Mouse (Mus musculus) adipose tissue, adult 10 weeks (tissue): Measurements from ENCODE around the gene Olfr554. TPM values are rescaled to one million over a fixed set of nuclear protein-coding genes. Genes with fewer than 3 reads are reported as not detected.

Experiments
- polyA plus RNA-seq: library from polyadenylated mRNA; stranded (reverse); fragments of 350-450 nt; fragmentation: Illumina TruSeq; extraction: RNeasy Lipid Tissue Mini Kit (QIAGEN cat#74804); gene quantifications from one replicate; pipeline ENCODE4 v1.2.3, GENCODE M21; 2014; ENCODE audit warnings: low read depth, low replicate concordance

The Olfr554 gene
- not detected for polyA plus RNA-seq

DNA sequence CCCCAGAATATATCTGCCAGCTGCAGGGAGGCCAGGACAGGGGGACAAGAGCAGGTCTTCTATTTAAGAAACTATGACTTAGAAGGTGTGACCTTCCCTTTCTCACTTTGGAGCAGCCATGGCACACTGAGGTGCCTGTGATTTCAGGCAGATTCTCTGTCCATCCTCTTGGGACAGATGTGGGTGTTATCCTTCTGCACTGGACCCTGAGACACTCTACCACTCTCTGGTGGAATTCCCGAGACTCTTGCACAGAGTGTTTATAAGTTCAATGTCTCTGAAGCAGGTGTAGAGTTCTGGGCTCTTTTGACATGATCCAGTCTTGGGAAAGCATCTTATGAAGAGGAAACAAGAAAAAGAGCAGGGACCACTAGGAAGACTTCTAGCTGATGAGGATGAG, at the start of gene Olfr554:
Gene Olfr554 (plus strand): TSS at position 301 of the 400 bp plus-strand sequence.

DNA sequence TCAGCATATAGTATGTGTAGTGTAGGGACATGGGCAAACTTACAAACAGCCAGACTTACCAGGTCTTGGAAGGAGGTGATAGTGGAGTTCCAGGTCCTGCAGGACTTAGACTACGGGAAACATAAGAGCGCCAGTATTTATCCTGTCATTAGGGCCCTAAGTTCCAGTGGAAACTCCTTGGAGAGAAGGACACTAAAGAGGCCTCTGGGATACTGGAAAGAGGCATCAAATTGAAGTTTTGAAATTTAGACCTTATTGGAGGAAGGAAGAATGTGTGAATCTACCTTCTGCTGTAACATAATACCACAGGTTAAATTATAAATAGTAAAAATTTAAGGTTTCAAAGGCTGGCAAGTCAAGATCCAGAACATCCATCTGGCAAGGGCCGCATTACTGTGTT, 46.4 kb upstream of the Olfr554 start, which contains the start of gene Olfr551:
Gene Olfr551 (minus strand): TSS at position 101 of the 400 bp plus-strand sequence.

DNA sequence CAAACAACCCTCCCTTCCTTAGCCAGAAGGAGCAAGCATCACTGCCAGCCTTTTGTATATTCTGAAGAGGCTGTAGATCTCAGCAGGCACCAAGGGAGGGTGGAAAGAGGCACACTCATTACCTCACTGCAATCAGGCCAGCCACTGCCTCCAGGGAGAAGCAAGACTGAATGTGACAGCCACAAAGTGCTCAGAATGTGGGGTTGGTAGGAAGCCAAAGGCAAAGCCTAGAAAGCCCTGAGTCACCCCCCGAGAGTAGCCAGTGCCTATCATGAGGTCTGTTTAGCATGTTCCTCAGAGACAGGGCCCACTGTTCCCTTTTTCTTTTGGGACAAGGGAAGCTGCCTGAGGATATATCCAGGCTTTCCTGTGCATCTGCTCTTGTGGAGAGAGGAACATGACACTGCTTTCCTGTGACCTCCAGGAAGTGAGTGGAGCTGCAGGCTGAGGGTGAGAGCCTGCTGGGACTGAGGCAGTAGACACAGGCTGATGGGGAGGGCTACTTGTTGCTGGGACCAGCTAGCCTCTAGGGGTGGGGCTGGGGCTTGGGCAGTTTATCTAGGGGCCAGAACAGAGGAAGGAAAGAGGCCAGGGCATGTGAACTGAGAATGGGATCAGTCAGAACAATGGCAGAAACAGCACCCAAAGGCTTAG, 40.7 kb upstream of the Olfr554 start, which contains the start of gene Olfr552:
Gene Olfr552 (plus strand): TSS at position 393 of the 654 bp plus-strand sequence.

DNA sequence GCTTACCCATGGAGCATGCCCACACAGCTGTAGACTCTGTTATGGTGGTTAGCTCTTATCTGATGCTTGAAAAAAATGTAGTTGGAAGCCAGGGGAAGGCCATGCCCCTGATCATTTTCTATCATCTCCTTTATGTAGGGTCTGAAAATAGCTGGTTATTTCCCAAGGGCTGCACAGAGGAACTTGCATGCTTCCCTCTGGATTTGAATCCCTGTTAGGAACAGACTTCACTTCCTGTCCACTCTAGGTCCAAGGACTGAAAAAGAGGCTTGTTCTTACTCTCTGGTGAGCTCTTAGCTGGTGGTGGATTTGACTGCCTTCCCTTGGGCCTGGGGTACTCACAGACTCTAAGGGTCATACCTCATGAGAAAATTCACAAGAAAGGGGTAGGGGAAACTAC, 20.1 kb upstream of the Olfr554 start, which contains the start of gene Olfr553:
Gene Olfr553 (minus strand): TSS at position 101 of the 400 bp plus-strand sequence.

DNA sequence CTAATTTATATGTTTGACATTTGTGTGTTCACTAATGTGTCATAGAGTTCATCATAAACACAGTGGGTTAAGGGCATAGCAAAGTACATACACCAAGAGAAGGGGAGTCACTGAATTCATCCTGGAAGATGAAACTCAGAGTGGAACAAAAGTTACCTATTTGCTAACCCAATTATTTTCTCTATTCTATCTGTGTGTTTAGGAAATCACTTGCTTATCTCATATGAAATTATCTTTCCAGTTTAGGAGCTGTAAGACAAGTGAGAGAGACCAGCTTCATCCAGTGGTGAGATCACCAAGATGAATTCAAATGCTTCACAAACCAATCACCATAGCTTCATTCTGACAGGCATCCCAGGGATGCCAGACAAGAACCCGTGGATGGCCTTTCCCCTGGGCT, 20.3 kb downstream of the Olfr554 start, which contains the start of gene Olfr555:
Gene Olfr555 (plus strand): TSS at position 301 of the 400 bp plus-strand sequence.

DNA sequence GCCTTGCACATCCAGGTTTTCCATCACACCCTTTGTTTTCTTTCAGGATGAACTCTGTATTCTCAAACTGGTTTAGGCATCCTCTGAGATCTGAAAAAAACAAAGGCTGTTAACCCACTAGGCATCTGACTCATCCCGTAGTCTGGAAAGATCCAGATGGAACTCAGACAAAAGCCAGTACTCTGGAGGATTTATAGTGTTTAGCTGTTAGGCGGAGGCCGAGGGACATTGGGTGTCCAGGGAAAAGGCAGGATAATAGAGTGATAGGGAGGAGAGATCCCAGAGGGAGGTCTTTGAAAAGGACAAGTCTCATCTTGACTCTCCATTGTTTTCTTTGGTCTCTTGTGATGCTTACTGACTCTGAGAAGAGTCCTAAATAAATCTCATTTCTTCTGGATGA, 26.4 kb downstream of the Olfr554 start, which contains the start of gene Olfr556:
Gene Olfr556 (plus strand): TSS at position 301 of the 400 bp plus-strand sequence.

DNA sequence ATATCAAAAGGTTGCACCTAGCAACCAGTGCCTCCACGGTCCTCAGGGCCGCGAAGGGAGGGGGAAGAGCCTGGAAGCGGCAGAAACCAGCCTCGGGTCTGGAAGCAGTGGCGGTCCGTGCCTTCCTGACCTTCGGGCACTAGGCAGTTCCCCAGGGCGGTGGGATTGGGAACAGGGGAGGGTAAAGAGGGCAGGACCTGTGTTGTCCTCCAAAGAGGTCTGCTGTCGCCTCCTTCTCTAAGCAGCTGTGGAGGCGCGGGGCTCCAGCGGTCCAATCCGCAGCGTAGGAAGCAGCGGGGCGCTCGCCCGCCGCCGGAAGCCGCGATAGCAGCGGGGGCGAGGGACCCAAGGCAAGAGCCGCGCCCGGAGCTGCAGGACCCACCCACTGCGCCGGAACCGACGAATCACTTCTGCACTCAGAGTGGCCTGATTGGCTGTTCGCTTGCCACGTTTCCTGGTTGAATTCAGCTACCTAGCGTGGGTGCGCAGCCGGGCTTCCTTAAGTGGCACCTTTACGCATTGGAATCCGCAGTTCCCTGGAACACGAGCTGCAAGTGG, 48.8 kb downstream of the Olfr554 start, which contains the start of gene Trim68:
Gene Trim68 (minus strand): TSS at position 384 of the 558 bp plus-strand sequence.

Other genes starting within 250 kb of the Olfr554 start
- gene Rrm1, start 196.7 kb upstream of the Olfr554 start, polyA plus RNA-seq = 20.0 TPM
- gene Olfr543, start 156.8 kb upstream of the Olfr554 start, polyA plus RNA-seq = 0.56 TPM
- gene Olfr544, start 150.1 kb upstream of the Olfr554 start, polyA plus RNA-seq = not detected
- gene Olfr545, start 138.9 kb upstream of the Olfr554 start, polyA plus RNA-seq = not detected
- not detected for gene Olfr547, start 103.7 kb upstream of the Olfr554 start, polyA plus RNA-seq
- not detected for gene Olfr548-ps1, start 97.5 kb upstream of the Olfr554 start, polyA plus RNA-seq
- not detected for gene Olfr549, start 88.6 kb upstream of the Olfr554 start, polyA plus RNA-seq
- 11.5 TPM for gene Trim21, start 72.9 kb upstream of the Olfr554 start, polyA plus RNA-seq
- gene Olfr550, start 67.0 kb upstream of the Olfr554 start, polyA plus RNA-seq = not detected
- gene Olfr551, start 46.5 kb upstream of the Olfr554 start, polyA plus RNA-seq = not detected
- not detected for gene Olfr552, start 40.7 kb upstream of the Olfr554 start, polyA plus RNA-seq
- not detected for gene Olfr553, start 20.2 kb upstream of the Olfr554 start, polyA plus RNA-seq
- gene Olfr555, start 20.4 kb downstream of the Olfr554 start, polyA plus RNA-seq = not detected
- not detected for gene Olfr556, start 26.5 kb downstream of the Olfr554 start, polyA plus RNA-seq
- 32.3 TPM for gene Trim68, start 48.9 kb downstream of the Olfr554 start, polyA plus RNA-seq
- gene Olfr557, start 57.5 kb downstream of the Olfr554 start, polyA plus RNA-seq = not detected
- 1.8 TPM for gene Olfr558, start 63.8 kb downstream of the Olfr554 start, polyA plus RNA-seq
- gene Olfr33, start 80.6 kb downstream of the Olfr554 start, polyA plus RNA-seq = not detected
- not detected for gene Olfr559, start 89.1 kb downstream of the Olfr554 start, polyA plus RNA-seq
- gene Olfr560, start 120.9 kb downstream of the Olfr554 start, polyA plus RNA-seq = not detected
- 1.7 TPM for gene Olfr78, start 121.0 kb downstream of the Olfr554 start, polyA plus RNA-seq
- not detected for gene Olfr561, start 132.8 kb downstream of the Olfr554 start, polyA plus RNA-seq
- not detected for gene Olfr564, start 165.0 kb downstream of the Olfr554 start, polyA plus RNA-seq
- gene Olfr566, start 220.3 kb downstream of the Olfr554 start, polyA plus RNA-seq = not detected
- not detected for gene Olfr568, start 238.7 kb downstream of the Olfr554 start, polyA plus RNA-seq